Mouse (Mus musculus) hindbrain, postnatal 0 days (tissue): Measurements from ENCODE around the gene Lcorl. TPM values are rescaled to one million over a fixed set of nuclear protein-coding genes. Genes with fewer than 3 reads are reported as not detected.

Source experiments
- ATAC-seq: fragments of 200-750 bp; cut with Nextera tagmentation; 2 replicates; pipeline ENCODE4 v1.8.0; 2017; ENCODE audit warnings: mild to moderate bottlenecking, moderate TSS enrichment, moderate library complexity
- DNase-seq: peaks from one replicate; pipeline ENCODE4 v3.0.0-alpha.2; 2015; ENCODE audit warnings: low spot score
- H3K27ac ChIP-seq: fragments of 300-500 bp; sonication (generic); 2 replicates; pipeline ENCODE4 v1.5.1; 2014; ENCODE audit warnings: mild to moderate bottlenecking
- H3K27me3 ChIP-seq: fragments of 300-500 bp; sonication (generic); 2 replicates; pipeline ENCODE4 v1.6.1; 2014; ENCODE audit warnings: low read length, mixed read lengths; ENCODE audit not compliant: insufficient read depth
- H3K36me3 ChIP-seq: fragments of 300-500 bp; sonication (generic); 2 replicates; pipeline ENCODE4 v1.6.1; 2014; ENCODE audit warnings: low read length, mixed read lengths; ENCODE audit not compliant: insufficient read depth
- H3K4me1 ChIP-seq: fragments of 300-500 bp; sonication (generic); 2 replicates; pipeline ENCODE4 v1.6.1; 2014; ENCODE audit warnings: antibody characterized with exemption, low read length, mixed read lengths; ENCODE audit not compliant: insufficient read depth
- H3K4me2 ChIP-seq: fragments of 300-500 bp; sonication (generic); 2 replicates; pipeline ENCODE4 v1.6.1; 2014; ENCODE audit warnings: low read depth, mild to moderate bottlenecking, low read length, moderate library complexity, mixed read lengths
- H3K4me3 ChIP-seq: fragments of 300-500 bp; sonication (generic); 2 replicates; pipeline ENCODE4 v1.5.1; 2014; ENCODE audit warnings: low read length
- H3K9ac ChIP-seq: fragments of 300-500 bp; sonication (generic); replicated peaks from 2 replicates; pipeline ENCODE4 v1.6.1; 2014; ENCODE audit warnings: mild to moderate bottlenecking, low read length, moderate library complexity, mixed read lengths
- H3K9me3 ChIP-seq: fragments of 300-500 bp; sonication (generic); 2 replicates; pipeline ENCODE4 v1.6.1; 2016; ENCODE audit warnings: low read length, mixed read lengths
- CTCF ChIP-seq: IDR thresholded peaks from 2 replicates; pipeline ENCODE4 v1.5.1; 2016; ENCODE audit warnings: antibody characterized with exemption, control low read depth, low read depth
- WGBS: fragments of 180-500 bp; shearing (Covaris S2); extraction: QIAGEN DNeasy Blood & Tissue Kit; methylation state at CpG from one replicate; pipeline ENCODE4 v1.1.7; 2014; 5-methylcytosine and 5-hydroxymethylcytosine counted together
- polyA plus RNA-seq: library from polyadenylated mRNA; unstranded; fragments of >200 nt; fragmentation: Nextera tagmentation; extraction: Ambion mirVana; gene quantifications from 2 replicates; pipeline ENCODE4 v1.2.1, GENCODE M21; 2015
- total RNA-seq: library from RNA; depleted of rRNA; stranded (reverse); fragments of >200 nt; gene quantifications from 2 replicates; pipeline ENCODE4 v1.2.3, GENCODE M21; 2014

The Lcorl gene
- total and polyA plus RNA-seq, 2 experiments from 2014 or later: 34.2 to 45.0 TPM

GRCm38 (mm10) chr5:45874284-45875030 lies 17.0 kb upstream of the Lcorl start:
- no peak for ATAC-seq
- no peaks in the 10 kb centered on the region for H3K27me3 ChIP-seq
- DNase-seq: no peak

GRCm38 (mm10) chr5:45858368-45858767 lies 953 bp upstream of the Lcorl start:
- 81% methylated on average over 2 of the region's 2 CpGs for WGBS
- no peak for DNase-seq
- ATAC-seq: no peak
- no peak for TF ChIP-seq CTCF
- Histone ChIP-seq H3K4me3 (no peak overlapping the region; the same call in 1 of the 2 replicates), H3K9me3 (no peaks in the 10 kb centered on the region), H3K4me1 (no peaks in the 10 kb centered on the region; the same call in 1 of the 2 replicates), H3K9ac (no peak overlapping the region; the same call in 1 of the 2 replicates), H3K4me2 (peak overlapping the region; percentile 78), H3K27me3 (no peaks in the 10 kb centered on the region), H3K36me3 (no peaks in the 10 kb centered on the region), H3K27ac (no peak overlapping the region)

More at GRCm38 (mm10) chr5:45874284-45875030, 17.0 kb upstream of the Lcorl start:
- Histone ChIP-seq H3K4me3 (no peak overlapping the region), H3K4me2 (no peak overlapping the region), H3K36me3 (no peaks in the 10 kb centered on the region), H3K9ac (no peak overlapping the region), H3K9me3 (no peaks in the 10 kb centered on the region), H3K27ac (no peak overlapping the region), H3K4me1 (no peaks in the 10 kb centered on the region)
- TF ChIP-seq CTCF: no peak
- WGBS: 83% methylated on average over 4 of the region's 4 CpGs

- TF ChIP-seq CTCF: no peak
- Histone ChIP-seq H3K4me3 (peak overlapping the region; percentile 95), H3K9ac (peak overlapping the region; percentile 91), H3K27me3 (no peaks in the 10 kb centered on the region), H3K36me3 (no peaks in the 10 kb centered on the region), H3K9me3 (no peaks in the 10 kb centered on the region), H3K27ac (peak overlapping the region; percentile 98), H3K4me1 (no peaks in the 10 kb centered on the region; the same call in 1 of the 2 replicates), H3K4me2 (peak overlapping the region; percentile 78)
- ATAC-seq: no peak; the same call in none of the 2 replicates
- WGBS: 1% methylated on average over 37 of the region's 56 CpGs
- peak; percentile 51 for DNase-seq
Measured at GRCm38 (mm10) chr5:45856876-45857253, 550 bp downstream of the Lcorl start.

DNA sequence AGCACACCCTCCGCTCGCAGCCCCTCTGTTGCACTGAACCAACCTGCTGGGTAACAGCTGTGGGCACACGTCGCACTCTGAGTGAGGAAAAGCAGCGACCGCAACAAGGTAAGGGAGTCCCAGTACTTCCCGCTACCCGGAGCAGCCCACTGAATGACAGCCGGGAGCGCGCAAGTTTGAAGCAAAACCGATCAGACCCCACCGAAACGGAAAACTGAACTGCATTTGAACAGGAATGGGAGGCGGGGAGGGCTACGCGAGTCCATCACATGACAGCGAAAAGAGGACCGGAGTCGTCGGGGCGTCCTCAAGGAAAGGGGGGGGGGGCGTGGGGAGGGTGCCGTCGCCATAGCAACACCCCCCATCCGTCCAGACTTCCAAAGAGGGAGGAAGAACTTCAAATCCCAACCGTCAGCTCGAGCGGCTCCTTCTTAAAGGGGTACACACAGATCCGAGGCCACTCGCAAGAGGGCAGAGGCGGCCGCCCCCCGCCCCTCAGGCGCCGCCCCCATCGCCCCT lies 1.1 kb downstream of the Lcorl start:
- no peaks in the 10 kb centered on the region for H3K27me3 ChIP-seq
- ATAC-seq: peak; percentile 78
- peak overlapping the region; percentile 95 for H3K4me3 ChIP-seq
- H3K36me3 ChIP-seq: no peaks in the 10 kb centered on the region
- no peak for TF ChIP-seq CTCF
- WGBS: under 1% methylated on average over 30 of the region's 37 CpGs
- DNase-seq: peak; percentile 86
- peak overlapping the region; percentile 91 for H3K9ac ChIP-seq
- H3K9me3 ChIP-seq: no peaks in the 10 kb centered on the region
- H3K27ac ChIP-seq: peak overlapping the region; percentile 98
- H3K4me1 ChIP-seq: no peaks in the 10 kb centered on the region; the same call in 1 of the 2 replicates
- H3K4me2 ChIP-seq: peak overlapping the region; percentile 78

DNA sequence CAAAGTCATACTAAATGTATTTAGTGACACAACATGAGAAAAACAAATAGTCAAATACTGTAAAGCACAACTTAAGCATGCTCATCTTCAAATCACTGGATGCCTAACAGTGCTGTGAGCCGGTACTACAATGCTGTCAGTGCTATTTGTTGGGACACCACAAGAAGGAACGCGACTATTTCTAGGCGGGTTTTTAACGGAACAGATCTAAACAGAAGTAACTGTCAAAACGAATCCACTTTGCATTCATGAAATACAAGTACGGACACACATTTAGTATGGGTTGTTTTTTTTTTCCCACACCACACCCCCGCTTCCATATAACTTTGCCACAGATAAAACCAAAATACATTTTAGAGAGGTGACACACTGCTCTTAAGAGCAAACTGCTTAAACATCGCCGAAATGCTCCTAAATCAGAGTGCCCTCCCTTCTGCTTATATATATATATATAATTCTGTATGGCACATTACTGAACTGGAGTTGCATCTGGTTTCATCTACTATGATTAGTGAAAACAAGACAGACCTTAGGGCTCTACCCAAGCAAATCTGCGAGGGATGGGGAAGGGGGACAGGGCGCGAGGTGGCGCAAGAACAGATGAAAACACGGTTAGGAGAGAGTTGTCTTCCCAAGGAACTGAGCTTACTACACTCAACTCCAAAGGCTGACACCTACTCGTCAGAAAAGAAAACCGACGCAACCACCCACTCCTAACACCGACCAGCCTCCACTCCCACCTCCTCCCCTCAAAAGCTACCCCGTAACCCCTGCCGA lies 1.7 kb downstream of the Lcorl start:
- ATAC-seq: peak; percentile 5
- Histone ChIP-seq H3K4me3 (peak overlapping the region; percentile 95), H3K27ac (peak overlapping the region; percentile 98)

DNA sequence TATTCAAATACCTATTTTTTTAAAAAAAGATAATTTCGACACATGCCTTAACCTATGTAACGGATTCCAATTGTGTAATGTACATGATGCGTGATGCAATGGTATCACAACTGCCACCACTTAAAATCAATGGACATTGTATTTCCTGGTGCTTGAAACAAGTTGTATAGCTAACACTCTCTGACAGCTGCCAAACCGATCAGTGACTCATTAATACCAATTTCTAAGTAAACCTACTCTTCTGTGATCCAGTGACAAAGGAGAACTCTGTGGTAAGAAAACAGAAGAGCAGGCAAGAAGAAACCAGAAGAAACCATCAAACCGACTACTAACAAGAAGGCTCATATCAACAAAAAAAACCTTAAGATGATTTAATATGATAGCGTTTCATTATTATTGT lies 12.7 kb downstream of the Lcorl start:
- H3K4me2 ChIP-seq: no peak overlapping the region
- no peaks in the 10 kb centered on the region for H3K36me3 ChIP-seq
- 98% methylated on average over 6 of the region's 6 CpGs for WGBS
- no peak overlapping the region for H3K9ac ChIP-seq
- DNase-seq (no peak), ATAC-seq (no peak)
- H3K27ac ChIP-seq: no peak overlapping the region
- TF ChIP-seq CTCF: no peak
- H3K4me3 ChIP-seq: no peak overlapping the region
- no peaks in the 10 kb centered on the region for H3K9me3 ChIP-seq
- no peaks in the 10 kb centered on the region for H3K27me3 ChIP-seq
- no peaks in the 10 kb centered on the region for H3K4me1 ChIP-seq

More for the DNA sequence above, 1.7 kb downstream of the Lcorl start:
- DNase-seq: peak; percentile 78
- H3K4me1 ChIP-seq: no peaks in the 10 kb centered on the region; the same call in 1 of the 2 replicates
- WGBS: 16% methylated on average over 21 of the region's 21 CpGs
- no peaks in the 10 kb centered on the region for H3K36me3 ChIP-seq
- H3K9ac ChIP-seq: peak overlapping the region; percentile 91
- TF ChIP-seq CTCF: peak; percentile 63
- no peaks in the 10 kb centered on the region for H3K9me3 ChIP-seq
- peak overlapping the region; percentile 78 for H3K4me2 ChIP-seq
- no peaks in the 10 kb centered on the region for H3K27me3 ChIP-seq
